Mouse (Mus musculus) right cerebral cortex, postnatal 10 days (tissue): Measurements from ENCODE around the gene Ninj2.

ENCODE experiments used
- DNase-seq, 2 experiments: peaks; one replicate each; pipeline ENCODE4 v3.0.0; 2021; ENCODE audit warnings: low spot score in 2 of 2

Ninj2 gene

GRCm38 (mm10) chr6:120196837-120197236, 103.7 kb downstream of the Ninj2 start:
- peak in 1 of 2 experiments; percentile 36 for DNase-seq

GRCm38 (mm10) chr6:120197964-120198363, 104.8 kb downstream of the Ninj2 start:
- DNase-seq = peak; percentile 51 to 69

DNA sequence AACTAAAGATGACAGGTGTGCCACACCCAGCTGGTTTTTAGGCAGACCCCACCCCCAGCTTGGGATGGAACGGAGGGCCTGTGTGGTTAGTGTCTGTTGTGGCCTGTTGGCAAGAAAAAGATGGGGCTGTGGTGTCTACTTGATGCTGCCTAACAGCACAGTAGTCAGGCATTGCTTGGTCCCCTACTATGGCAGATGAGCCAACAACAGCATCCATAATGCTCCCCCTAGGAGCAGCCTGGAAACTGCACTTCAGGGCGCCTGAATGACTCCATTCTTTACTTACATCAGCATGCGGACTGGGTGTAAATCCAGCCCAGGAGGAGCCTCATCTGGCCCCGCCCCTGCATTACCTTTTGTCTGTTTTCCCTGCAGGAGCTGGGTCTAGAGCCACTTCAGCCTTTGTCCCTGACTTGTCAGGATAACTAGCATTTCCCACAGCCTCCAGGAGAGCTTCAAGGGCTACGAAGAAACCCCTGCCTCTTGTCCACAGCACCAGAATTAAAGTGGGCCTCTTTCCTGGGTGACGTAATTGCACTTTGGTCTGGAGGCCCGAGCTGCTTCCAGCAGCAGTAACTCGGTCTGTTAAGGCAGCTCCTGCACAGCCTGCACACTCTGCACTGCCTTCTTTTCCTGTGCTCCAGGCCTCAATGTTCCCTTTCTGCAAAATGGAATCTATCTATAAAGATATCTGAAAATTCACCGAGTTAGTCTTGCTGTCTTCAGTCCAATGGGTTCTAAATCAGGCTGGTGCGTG, 106.7 kb downstream of the Ninj2 start:
- no peak for DNase-seq

- DNase-seq = no peak
Measured at GRCm38 (mm10) chr6:120201956-120202355, 108.8 kb downstream of the Ninj2 start.

DNA sequence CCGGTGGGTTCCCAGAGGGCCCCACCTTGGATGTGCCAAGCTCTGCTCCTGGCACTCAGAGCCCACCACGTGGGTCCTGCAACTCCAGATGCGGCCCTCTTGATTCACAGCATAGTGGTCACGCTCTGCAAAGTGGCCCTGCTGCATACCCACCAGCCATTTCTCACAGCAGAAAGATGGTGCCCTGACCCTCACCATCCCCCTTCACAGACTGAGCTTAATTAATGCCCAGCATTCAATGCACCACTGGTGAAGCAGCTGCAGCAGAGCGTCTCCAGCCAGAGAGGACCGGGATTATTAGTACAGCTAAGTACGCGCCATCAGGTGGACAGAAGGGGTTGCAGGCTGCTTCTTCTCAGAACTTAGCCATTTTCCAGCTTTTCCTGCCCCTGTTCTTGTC, 109.3 kb downstream of the Ninj2 start:
- DNase-seq = no peak

DNA sequence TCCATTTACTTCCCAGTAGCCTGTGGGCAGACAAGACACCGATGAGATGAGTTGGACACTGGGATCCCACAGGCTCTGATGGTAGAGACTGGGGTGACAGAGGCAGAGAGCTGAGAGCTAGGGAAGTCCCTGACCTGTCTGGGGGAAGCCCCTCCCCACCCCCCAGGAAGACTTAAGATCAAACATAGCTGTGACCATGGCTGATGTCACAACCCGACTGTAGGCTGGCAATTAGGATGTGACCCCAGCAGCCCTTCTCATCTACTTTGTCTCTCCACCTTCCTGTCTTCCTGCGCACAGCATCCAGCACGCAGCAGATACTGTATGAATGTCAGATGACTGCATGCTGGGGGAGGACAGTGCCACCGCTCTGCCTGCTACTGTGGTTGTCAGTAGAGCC, 113.4 kb downstream of the Ninj2 start:
- no peak for DNase-seq

GRCm38 (mm10) chr6:120211536-120211935, 118.4 kb downstream of the Ninj2 start:
- no peak for DNase-seq

- no peak for DNase-seq
Measured at GRCm38 (mm10) chr6:120216702-120217101, 123.6 kb downstream of the Ninj2 start.

GRCm38 (mm10) chr6:120219281-120219680, 126.1 kb downstream of the Ninj2 start:
- DNase-seq = no peak

DNA sequence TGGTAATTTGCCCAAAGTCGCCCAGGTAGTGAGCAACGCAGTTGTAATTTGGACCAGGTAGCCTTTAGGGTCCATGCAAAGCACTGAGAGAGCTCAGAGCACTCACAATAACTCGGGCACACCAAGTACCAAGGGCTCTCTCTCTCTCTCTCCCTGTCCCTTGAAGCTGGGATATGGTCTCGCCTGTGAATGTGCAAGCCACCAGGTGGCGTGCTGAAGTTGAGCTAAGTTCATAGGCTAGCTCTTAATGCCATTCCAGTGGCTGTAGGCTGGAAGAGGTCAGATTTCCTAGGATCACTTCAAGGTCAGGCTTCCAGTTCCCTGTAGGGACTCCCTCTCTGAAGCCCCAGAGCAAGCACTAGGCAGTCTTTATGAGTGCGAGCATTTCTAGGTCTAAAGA, 129.5 kb downstream of the Ninj2 start:
- DNase-seq = peak in 1 of 2 experiments; percentile 61

GRCm38 (mm10) chr6:120225355-120225754, 132.2 kb downstream of the Ninj2 start:
- no peak for DNase-seq

DNA sequence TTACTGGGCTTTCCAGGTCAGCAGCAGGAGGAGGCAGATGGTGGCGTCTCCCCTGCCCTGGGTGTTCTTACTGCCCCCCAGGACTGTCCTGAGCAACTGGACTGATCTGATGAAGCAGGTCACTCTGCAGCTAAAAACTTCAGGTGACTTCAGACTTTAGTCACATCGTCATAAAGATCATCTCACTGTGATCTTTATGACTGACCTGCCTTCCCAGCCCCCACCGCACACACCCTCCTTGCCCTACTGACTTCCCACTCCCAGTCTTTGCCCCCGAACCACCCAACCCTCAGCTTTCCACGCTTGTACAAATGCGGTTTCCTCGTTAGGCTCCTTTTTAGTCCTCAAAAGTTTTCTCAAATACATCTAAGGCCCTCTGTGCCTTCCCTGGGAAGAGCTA, 133.9 kb downstream of the Ninj2 start:
- DNase-seq = no peak

DNA sequence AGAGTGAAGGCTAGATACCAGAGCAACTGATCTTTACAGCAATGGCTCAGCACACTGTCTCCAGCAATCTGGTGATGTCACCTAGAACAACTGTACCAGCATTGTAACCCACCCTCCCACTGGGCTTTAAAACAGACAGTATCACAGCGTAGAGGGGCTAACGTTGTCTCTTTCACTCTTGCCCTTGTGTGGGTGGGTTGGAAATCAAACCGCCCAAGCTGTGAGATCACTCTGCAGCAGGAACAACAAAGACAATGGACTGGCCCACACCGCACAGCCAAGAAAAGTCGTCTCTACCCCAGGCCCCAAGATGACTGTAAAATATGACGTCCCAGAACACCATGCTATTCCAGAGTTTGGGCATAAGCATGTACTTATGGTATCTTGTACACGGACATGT, 136.7 kb downstream of the Ninj2 start:
- DNase-seq = no peak

GRCm38 (mm10) chr6:120230441-120230840, 137.3 kb downstream of the Ninj2 start:
- no peak for DNase-seq

- DNase-seq = no peak
Measured at GRCm38 (mm10) chr6:120232885-120233284, 139.7 kb downstream of the Ninj2 start.

DNA sequence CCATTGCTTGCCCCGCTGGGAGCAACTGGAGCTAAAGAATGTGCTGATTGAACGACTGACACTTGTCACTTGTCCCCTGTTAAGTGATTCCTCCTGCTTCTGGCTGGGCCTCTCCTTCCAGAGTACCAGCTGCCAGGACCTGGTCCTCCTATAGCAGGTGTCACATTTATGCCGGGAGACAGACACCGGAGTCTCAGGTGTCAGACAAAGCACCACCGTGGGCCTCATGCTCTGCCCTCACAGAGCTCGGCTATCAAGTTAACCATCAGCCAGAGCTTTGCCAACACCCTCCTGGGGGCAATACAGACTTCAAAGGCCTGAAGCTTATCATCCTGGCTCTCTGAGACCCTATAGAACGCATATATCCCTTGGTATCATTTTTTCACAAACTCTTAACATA, 142.7 kb downstream of the Ninj2 start:
- DNase-seq = no peak

DNA sequence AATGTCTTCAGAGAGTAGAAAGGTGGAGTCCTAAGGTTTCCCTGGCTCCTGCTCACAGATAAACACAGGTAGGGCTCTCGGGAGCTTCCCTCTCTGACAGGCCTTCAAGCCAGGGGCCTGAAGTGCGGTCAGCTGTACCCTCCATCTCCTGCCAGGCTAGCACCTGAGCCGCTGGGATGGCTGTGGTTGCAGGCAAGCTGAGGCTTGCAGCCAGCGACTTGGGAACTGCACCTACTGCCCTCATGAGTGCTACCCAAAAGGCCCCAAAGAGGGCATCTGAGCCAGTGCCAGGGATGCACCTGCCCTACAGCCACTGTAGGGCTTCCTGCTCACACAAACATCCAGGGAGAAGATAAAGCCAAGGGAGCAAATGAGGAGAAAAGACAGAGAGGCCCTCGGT, 147.3 kb downstream of the Ninj2 start:
- DNase-seq = no peak

DNA sequence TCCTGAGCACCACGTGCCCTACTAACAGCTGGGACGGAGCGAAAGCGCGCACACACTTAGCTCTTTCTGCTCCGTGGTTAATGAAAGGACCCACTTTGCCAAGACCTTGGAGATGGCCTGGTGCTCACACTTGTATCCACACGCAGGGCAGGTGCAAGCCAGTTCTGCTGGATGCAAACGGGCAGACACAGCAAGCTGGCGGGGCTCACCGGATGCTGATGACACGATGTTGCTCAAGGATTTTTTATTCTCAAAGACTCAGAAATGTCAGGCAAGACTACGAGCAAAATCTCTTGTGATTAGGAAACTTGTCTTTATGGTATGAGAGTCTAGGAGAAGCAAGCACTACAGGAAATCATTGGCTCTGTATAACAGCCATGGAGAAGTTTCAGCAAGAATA, 148.3 kb downstream of the Ninj2 start:
- no peak for DNase-seq

GRCm38 (mm10) chr6:120242530-120242929, 149.4 kb downstream of the Ninj2 start:
- DNase-seq = no peak

DNA sequence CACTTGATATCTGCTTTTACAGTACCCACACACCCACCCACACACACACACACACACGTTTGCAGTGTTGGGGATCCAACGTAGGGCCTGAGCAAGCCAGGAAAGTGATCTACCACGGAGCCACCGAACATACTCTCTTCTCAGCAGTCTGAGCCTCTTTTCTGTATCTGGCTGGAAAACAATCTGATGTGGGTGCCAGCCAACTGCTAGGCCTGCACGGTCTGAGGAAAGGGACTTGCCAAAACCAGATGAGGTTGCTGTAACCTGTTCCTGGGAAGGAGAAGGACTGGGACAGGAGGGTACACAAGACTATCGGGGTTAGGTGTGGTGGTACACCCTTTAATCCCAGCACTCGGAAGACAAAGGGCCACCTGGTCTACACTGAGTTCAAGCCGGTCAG, 150.1 kb downstream of the Ninj2 start:
- no peak for DNase-seq

DNA sequence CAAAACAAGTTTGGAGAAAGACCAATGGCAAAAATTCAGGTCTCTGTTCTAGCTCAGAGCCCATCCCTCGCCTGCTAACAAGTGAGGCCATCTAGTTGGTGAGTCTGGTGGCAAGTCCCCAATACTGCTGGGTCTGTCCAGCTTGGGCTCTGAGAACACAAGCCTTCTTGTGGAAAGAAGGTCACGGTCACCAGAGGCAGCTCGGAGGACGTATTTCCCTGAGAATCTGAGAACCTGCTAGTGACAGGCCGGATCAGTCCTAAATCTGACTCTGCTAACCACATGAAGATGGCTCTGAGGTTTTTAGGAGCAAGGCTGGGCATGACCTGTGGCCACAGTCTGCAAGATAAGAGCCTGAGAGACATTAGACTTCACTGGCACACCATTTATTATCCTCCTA, 153.5 kb downstream of the Ninj2 start:
- DNase-seq = no peak

DNA sequence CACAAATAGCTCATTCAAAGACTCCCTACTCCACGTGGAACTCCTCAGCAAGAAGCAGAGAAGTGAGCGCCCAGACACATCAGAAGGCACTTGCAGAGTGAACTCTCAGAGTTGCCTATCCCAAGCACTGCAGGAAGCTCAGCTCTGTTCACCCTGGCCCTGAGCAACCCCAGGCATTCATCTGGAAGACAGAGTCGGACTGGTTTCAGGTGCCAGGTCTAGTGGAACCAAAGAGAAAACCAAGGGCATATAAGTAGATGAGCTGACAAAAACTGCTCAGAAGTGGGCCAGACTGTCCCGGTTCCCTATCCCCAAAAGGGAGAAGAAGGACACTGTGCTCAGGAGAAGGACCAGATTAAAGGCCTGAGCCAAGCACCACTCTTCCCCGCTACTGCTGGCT, 156.7 kb downstream of the Ninj2 start:
- DNase-seq = no peak
